Mouse (Mus musculus) common myeloid progenitor, adult 5-6 weeks (primary cell): Measurements from ENCODE around the gene Tmem237. TPM values are rescaled to one million over a fixed set of nuclear protein-coding genes. Genes with fewer than 3 reads are reported as not detected.

Source experiments
- ATAC-seq: replicated peaks from 2 replicates; pipeline ENCODE4 v1.8.0; 2016; ENCODE audit warnings: low read depth, mild to moderate bottlenecking, moderate TSS enrichment, inconsistent platforms; ENCODE audit not compliant: poor library complexity, severe bottlenecking
- total RNA-seq: library from RNA; stranded (forward); fragments of 200-1000, 187-1606 nt; gene quantifications from 2 replicates; pipeline ENCODE4 v1.2.3, GENCODE M21; 2017

The Tmem237 gene
- total RNA-seq, 1 experiment from 2014 or later = 14.3 TPM

- no peak for ATAC-seq
Measured at GRCm38 (mm10) chr1:59110524-59110923, 9.7 kb downstream of the Tmem237 start.

- no peak for ATAC-seq
Measured at GRCm38 (mm10) chr1:59102071-59102470, 18.1 kb downstream of the Tmem237 start.

GRCm38 (mm10) chr1:59101020-59101419, 19.2 kb downstream of the Tmem237 start:
- no peak for ATAC-seq

- no peak for ATAC-seq
Measured at GRCm38 (mm10) chr1:59094705-59095104, 25.5 kb downstream of the Tmem237 start, which contains the start of gene C2cd6. C2cd6 (minus strand) TSS chr1:59094900.

- ATAC-seq = no peak
Measured at GRCm38 (mm10) chr1:59070867-59071266, 49.3 kb downstream of the Tmem237 start.

GRCm38 (mm10) chr1:59067976-59068375, 52.2 kb downstream of the Tmem237 start:
- no peak for ATAC-seq

GRCm38 (mm10) chr1:59063697-59064096, 56.5 kb downstream of the Tmem237 start:
- ATAC-seq = no peak

GRCm38 (mm10) chr1:59056955-59057354, 63.3 kb downstream of the Tmem237 start:
- ATAC-seq = no peak

- ATAC-seq = no peak
Measured at GRCm38 (mm10) chr1:59051306-59051705, 68.9 kb downstream of the Tmem237 start.

Other genes starting within 250 kb of the Tmem237 start
- gene Trak2, start 147.0 kb downstream of the Tmem237 start, total RNA-seq = 21.3 and 33.3 TPM in 2 replicates
- 7.9 and 13.1 TPM in 2 replicates for gene Stradb, start 146.9 kb downstream of the Tmem237 start, total RNA-seq
- not detected in 2 replicates for gene C2cd6, start 25.5 kb downstream of the Tmem237 start, total RNA-seq
- 1.3 and 3.4 TPM in 2 replicates for gene Mpp4, start 43.0 kb upstream of the Tmem237 start, total RNA-seq
- 12.6 and 17.1 TPM in 2 replicates for gene Als2, start 116.8 kb upstream of the Tmem237 start, total RNA-seq
- gene Cdk15, start 136.5 kb upstream of the Tmem237 start, total RNA-seq = not detected in 2 replicates